Mouse (Mus musculus): ENCODE measurements around the gene Mark3. TPM values are rescaled to one million over a fixed set of nuclear protein-coding genes. Genes with fewer than 3 reads are reported as not detected.

Gene Mark3
- polyA plus RNA-seq (2015; fragmentation: Nextera tagmentation; extraction: Ambion mirVana): 24.0 and 30.4 TPM in 2 replicates

DNA sequence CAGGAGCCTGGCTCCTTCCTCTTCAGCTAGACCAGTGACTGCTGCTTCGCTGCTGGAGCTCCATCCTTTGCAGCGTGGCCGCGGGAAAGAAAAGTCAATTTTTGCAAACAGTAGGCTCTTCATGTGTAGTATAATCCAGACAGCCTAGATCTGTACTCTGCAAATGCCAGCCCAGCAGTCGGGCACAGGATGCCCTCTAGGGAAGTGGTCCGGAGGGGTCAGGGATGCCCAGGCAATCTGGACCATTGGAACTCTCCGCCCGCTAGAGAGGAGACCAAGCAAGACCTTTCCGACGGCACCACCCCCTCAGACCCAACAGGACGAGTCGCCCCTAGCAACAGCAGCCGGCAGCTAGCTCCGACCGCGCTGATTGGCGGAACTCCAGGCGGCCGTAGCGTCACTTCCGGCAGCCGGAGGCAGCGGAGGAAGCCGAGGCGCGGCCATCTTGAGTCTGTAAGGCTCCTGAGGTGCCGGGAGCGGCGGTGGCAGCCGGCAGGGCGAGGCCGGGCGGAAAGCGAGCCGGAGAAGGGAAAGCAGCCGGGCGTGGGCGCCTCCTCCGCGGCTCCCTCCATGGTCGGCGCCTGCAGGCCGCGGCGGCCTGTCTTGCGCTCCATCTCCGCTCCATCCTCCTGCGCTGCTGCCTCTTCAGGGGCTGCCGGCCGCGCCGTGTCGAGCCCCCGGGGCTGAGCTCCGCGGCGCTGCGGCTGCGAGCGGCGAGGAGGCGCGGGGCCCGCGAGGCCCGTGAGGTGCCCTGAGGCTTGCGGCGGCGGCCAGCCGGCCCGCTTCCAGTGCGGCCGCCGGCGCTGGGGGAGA lies at the start of gene Mark3:
Mark3 (plus strand) TSS at position 450 of the 813 bp plus-strand sequence.
- H3K4me2 ChIP-seq: peak within 1 kb of the TSS; percentile 76
- peak within 1 kb of the TSS; percentile 99 for H3K4me3 ChIP-seq
- ATAC-seq (ENCODE audit: insufficient number of reproducible peaks, low FRiP score, low TSS enrichment, low read depth): peak; percentile 97
- no peaks in the 10 kb centered on the region for H3K27me3 ChIP-seq
- H3K27ac ChIP-seq: peak within 1 kb of the TSS; percentile 96
- H3K9me3 ChIP-seq: no peaks in the 10 kb centered on the region
- H3K4me1 ChIP-seq: peaks cover 22% of the 10 kb centered on the region
- WGBS: under 1% methylated on average over 70 of the region's 75 CpGs
- no peaks in the 10 kb centered on the region for H3K36me3 ChIP-seq
- peak within 1 kb of the TSS; percentile 98 for H3K9ac ChIP-seq

DNA sequence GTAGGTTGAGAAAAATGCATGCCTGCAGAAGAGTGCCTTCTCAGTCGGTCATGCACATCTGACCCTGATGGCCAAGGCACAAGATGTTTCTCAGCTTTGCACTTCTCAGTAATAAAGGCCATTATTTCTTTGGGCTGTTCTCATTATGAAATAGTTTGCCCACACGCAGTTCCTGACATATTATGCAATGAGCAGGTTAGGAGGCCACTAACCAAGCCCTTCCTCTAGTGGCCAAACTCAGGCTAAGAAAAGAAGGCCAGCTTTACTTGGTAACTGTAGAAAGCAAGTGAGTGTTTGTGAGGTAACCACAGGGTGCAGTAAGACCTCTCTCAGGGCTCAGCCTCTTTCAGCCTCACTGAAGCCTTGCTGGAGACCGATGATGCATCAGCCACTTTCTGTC lies 49.4 kb upstream of the Mark3 start:
- Histone ChIP-seq H3K4me3 (no peak overlapping the region), H3K9ac (no peak overlapping the region), H3K27ac (no peak overlapping the region), H3K4me2 (no peak overlapping the region), H3K36me3 (no peaks in the 10 kb centered on the region), H3K27me3 (no peaks in the 10 kb centered on the region), H3K9me3 (no peaks in the 10 kb centered on the region), H3K4me1 (no peaks in the 10 kb centered on the region)
- no peak for ATAC-seq (ENCODE audit: insufficient number of reproducible peaks, low FRiP score, low TSS enrichment, low read depth)
- WGBS: 73% methylated on average over 3 of the region's 3 CpGs

DNA sequence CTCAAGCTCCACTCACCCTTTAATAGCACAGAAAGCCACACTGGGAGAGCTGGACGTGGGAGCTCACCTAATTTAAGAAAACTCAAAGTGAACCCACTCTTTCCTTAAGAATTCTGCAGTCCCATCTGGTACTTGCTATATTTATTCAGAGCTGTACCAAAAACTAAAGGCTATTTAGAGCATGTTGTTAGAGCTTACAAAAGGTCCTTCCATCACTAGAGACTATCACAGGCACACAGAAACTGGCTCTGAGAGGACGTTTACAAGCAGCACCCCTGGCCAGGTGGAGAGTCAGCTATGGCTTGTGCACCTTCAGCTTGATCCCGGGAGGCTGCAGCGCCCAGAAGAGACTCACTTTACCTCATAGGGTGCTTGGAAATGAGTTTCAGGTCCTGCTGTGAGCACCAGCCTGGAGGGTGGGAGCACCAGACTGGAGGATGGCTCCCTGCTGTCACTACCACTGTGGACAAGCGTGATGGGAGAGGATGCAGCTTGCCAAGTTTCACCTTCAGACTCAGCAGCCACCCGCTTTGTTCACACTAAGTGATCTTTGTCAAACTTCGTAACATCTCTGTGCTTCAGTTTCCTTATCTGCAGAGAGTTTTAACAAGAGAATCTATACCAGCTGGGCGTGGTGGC lies 46.6 kb upstream of the Mark3 start:
- Histone ChIP-seq H3K4me2 (no peak overlapping the region), H3K36me3 (no peaks in the 10 kb centered on the region), H3K27me3 (no peaks in the 10 kb centered on the region), H3K4me3 (no peak overlapping the region), H3K4me1 (no peaks in the 10 kb centered on the region), H3K9me3 (no peaks in the 10 kb centered on the region), H3K9ac (no peak overlapping the region), H3K27ac (no peak overlapping the region)
- WGBS: 60% methylated on average over 8 of the region's 8 CpGs
- no peak for ATAC-seq (ENCODE audit: insufficient number of reproducible peaks, low FRiP score, low TSS enrichment, low read depth)

DNA sequence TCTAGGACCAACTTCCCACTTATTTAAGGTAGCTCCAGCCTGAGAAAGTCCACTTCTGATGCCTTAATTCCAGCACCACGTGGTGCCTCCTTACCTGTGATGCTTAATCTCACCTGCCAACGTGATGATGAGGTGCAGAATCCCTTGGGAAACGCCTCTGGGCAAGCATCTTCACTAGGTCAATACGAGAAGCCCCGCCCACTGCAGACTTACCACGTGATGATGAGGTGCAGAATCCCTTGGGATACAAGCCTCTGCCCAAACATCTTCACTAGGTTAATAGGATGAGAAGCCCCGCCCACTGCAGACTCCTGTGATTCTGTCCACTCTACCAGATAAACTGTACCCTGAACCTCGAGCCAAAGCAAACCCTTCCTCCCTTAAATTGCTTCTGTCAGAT lies 45.1 kb upstream of the Mark3 start:
- H3K4me2 ChIP-seq: no peak overlapping the region
- H3K27ac ChIP-seq: no peak overlapping the region
- no peak overlapping the region for H3K9ac ChIP-seq
- H3K36me3 ChIP-seq: no peaks in the 10 kb centered on the region
- 21% methylated on average over 8 of the region's 8 CpGs for whole genome bisulfite sequencing
- ATAC-seq (ENCODE audit: insufficient number of reproducible peaks, low FRiP score, low TSS enrichment, low read depth): no peak
- H3K27me3 ChIP-seq: no peaks in the 10 kb centered on the region
- no peaks in the 10 kb centered on the region for H3K4me1 ChIP-seq
- no peak overlapping the region for H3K4me3 ChIP-seq
- H3K9me3 ChIP-seq: no peaks in the 10 kb centered on the region

DNA sequence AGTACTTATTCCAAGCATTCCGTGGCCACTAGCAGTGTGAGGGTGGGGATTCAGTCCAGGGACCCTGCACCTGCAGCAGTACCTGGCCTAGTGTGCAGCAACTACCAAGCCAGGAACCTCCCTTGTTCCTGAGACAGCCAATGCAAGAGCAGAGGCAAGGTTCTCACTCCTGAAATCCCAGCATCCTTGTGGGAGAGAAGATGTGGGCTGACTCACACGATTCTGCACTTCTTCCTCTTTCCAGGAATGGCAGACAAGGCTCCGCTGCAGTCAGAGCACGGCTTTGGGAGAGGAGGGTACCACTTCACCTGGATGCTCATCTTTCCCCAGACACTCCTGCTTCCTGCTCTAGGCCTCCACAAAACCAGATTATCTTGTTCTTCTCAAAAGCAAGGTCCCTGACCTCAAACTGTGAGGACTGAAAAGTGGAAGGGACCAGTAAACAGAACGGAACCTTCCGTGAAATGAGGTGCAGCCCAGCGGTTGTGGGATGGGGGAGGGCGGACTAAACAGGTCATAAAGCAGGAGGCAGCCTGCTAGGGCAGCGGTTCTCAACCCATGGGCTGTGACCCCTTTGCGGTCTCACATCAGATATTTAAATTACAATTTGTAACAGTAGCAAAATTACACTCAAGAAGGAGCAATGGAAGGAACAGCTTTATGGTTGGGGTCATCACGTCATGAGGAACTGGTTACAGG lies 41.1 kb upstream of the Mark3 start:
- no peak overlapping the region for H3K9ac ChIP-seq
- H3K4me3 ChIP-seq: no peak overlapping the region
- ATAC-seq (ENCODE audit: insufficient number of reproducible peaks, low FRiP score, low TSS enrichment, low read depth): no peak
- peaks cover 18% of the 10 kb centered on the region for H3K4me1 ChIP-seq
- H3K27ac ChIP-seq: no peak overlapping the region
- no peak overlapping the region for H3K4me2 ChIP-seq
- WGBS: 53% methylated on average over 11 of the region's 11 CpGs
- no peaks in the 10 kb centered on the region for H3K27me3 ChIP-seq
- H3K36me3 ChIP-seq: no peaks in the 10 kb centered on the region
- H3K9me3 ChIP-seq: no peaks in the 10 kb centered on the region

DNA sequence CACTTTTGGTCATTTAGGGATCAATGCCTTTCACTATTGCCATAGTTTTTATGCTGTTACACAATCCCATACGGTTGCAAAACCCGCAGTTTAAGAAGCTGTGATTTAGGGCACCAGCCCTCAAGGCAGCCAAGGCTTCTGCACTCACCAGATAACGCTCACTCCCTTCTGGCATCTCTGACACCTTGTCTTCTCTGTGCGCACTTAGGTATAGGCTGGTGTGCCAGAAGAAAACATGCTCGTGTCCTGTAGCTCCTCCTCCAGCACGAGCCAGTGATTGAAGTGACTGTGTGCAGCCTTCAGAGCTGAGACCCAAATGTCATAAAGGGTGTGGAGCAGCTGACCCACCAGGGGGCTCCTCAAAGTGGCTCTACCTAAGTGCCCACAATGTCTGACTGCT lies 39.0 kb upstream of the Mark3 start:
- Histone ChIP-seq H3K4me3 (no peak overlapping the region), H3K27ac (no peak overlapping the region), H3K9ac (no peak overlapping the region), H3K4me2 (no peak overlapping the region), H3K36me3 (peaks cover 10% of the 10 kb centered on the region), H3K27me3 (no peaks in the 10 kb centered on the region), H3K9me3 (no peaks in the 10 kb centered on the region), H3K4me1 (peaks cover 32% of the 10 kb centered on the region)
- WGBS: 48% methylated on average over 6 of the region's 6 CpGs
- no peak for ATAC-seq (ENCODE audit: insufficient number of reproducible peaks, low FRiP score, low TSS enrichment, low read depth)

DNA sequence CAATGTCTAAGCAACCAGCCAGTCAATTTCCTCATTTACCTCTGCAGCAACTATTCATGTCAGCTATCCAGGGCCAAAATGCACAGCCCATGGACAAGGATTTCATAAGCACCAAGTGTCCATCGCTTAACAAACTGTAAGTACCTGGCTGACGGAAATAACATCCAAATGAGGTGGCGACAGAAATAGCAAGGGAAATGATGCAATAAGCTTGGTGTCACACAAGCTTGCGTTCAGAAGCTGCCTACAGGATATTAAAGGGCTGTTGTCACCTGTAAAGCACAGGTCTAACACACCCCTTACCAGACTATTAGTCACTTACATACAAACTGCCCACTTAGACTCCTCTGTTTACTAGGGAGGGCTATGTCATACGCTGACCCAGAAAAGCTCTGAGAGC lies 38.6 kb upstream of the Mark3 start:
- Histone ChIP-seq H3K27me3 (no peaks in the 10 kb centered on the region), H3K27ac (no peak overlapping the region), H3K4me2 (no peak overlapping the region), H3K36me3 (peaks cover 15% of the 10 kb centered on the region), H3K4me3 (no peak overlapping the region), H3K4me1 (peaks cover 35% of the 10 kb centered on the region), H3K9me3 (no peaks in the 10 kb centered on the region), H3K9ac (no peak overlapping the region)
- no peak for ATAC-seq (ENCODE audit: insufficient number of reproducible peaks, low FRiP score, low TSS enrichment, low read depth)
- 59% methylated on average over 5 of the region's 5 CpGs for WGBS

DNA sequence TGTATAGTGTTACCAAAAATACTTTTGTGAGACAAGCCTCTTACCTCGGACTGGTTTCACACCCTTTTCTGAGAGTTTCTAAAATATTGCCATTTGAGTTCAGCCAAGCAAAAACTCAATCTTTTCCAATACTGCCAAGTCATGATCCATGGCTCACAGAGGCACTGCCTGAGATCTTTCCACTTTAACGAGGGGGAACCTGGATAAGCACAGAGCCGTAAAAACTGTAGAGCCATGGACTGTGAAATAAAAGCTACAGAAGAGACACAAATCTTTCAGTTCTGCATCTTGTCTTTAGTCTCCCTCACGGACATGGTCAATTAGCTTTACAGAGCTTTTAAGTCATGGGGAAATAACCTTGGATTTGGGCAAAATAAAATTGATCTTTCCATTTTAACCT lies 37.6 kb upstream of the Mark3 start:
- Histone ChIP-seq H3K9ac (peak overlapping the region; percentile 86; the same call in 1 of the 2 replicates), H3K9me3 (no peaks in the 10 kb centered on the region), H3K27ac (peak overlapping the region; percentile 92; the same call in 1 of the 2 replicates), H3K4me1 (peaks cover 40% of the 10 kb centered on the region), H3K4me2 (peak overlapping the region; percentile 66), H3K36me3 (peaks cover 25% of the 10 kb centered on the region), H3K4me3 (peak overlapping the region; percentile 91), H3K27me3 (no peaks in the 10 kb centered on the region)
- 31% methylated on average over 4 of the region's 4 CpGs for WGBS
- no peak for ATAC-seq (ENCODE audit: insufficient number of reproducible peaks, low FRiP score, low TSS enrichment, low read depth)

DNA sequence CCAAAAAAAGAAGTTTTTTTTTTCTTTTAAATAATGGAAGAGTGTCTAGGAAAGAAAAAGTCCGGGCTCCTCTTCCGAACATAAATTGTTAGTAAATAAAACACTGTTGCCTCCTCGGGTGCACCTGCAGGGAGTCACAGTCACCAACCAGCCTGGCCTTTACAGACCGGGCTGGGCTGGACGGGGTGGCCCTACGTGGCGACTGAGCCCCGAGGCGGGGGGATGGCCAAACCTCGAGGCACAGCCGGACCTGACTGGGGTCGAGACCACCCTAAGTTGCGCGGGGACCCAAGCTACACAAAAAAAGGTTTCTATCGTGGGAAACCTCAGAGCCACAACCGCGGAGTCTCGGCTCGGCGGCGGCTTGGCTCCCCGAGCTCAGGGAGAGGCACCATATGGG lies 37.0 kb upstream of the Mark3 start:
- no peaks in the 10 kb centered on the region for H3K9me3 ChIP-seq
- peak overlapping the region; percentile 92 for H3K27ac ChIP-seq
- peak overlapping the region; percentile 66 for H3K4me2 ChIP-seq
- under 1% methylated on average over 22 of the region's 22 CpGs for WGBS
- ATAC-seq (ENCODE audit: insufficient number of reproducible peaks, low FRiP score, low TSS enrichment, low read depth): no peak; the same call in 1 of the 2 replicates
- peaks cover 31% of the 10 kb centered on the region for H3K36me3 ChIP-seq
- peak overlapping the region; percentile 91 for H3K4me3 ChIP-seq
- peaks cover 40% of the 10 kb centered on the region for H3K4me1 ChIP-seq
- no peaks in the 10 kb centered on the region for H3K27me3 ChIP-seq
- H3K9ac ChIP-seq: peak overlapping the region; percentile 86

DNA sequence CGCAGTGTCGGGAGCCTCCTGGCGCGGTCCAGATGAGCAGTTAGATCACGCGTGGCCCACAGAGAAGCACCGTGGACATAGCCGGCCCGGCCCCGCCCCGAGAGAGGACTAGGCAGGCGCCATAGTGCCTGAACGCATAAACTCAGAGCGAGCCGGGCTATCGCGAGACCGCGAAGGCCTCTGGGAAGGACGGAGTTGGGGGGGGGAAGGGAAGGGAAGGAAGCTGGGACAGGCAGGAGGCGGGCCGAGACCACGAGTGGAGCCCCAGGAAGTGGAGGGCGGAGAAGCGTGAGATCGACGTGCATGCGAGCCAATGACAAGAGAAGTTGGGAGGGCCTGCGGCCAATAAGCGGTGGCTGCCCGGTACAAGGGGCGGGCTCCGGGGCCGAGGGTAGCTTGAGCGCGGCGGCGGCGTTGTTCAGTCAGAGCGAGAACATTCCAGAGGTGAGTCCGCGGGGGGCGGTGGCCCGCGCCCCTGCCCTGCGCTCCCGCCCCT lies 36.5 kb upstream of the Mark3 start, which contains the start of gene Eif5:
Eif5 (plus strand) TSS at position 221 of the 496 bp plus-strand sequence.
- peak; percentile 99 for ATAC-seq (ENCODE audit: insufficient number of reproducible peaks, low FRiP score, low TSS enrichment, low read depth)
- H3K4me2 ChIP-seq: peak within 1 kb of the TSS; percentile 67
- no peaks in the 10 kb centered on the region for H3K9me3 ChIP-seq
- peak within 1 kb of the TSS; percentile 97 for H3K9ac ChIP-seq
- peaks cover 40% of the 10 kb centered on the region for H3K4me1 ChIP-seq
- 0% methylated on average over 39 of the region's 47 CpGs for WGBS
- H3K4me3 ChIP-seq: peak within 1 kb of the TSS; percentile 91
- H3K27ac ChIP-seq: peak within 1 kb of the TSS; percentile 97
- H3K27me3 ChIP-seq: no peaks in the 10 kb centered on the region
- H3K36me3 ChIP-seq: peaks cover 36% of the 10 kb centered on the region

DNA sequence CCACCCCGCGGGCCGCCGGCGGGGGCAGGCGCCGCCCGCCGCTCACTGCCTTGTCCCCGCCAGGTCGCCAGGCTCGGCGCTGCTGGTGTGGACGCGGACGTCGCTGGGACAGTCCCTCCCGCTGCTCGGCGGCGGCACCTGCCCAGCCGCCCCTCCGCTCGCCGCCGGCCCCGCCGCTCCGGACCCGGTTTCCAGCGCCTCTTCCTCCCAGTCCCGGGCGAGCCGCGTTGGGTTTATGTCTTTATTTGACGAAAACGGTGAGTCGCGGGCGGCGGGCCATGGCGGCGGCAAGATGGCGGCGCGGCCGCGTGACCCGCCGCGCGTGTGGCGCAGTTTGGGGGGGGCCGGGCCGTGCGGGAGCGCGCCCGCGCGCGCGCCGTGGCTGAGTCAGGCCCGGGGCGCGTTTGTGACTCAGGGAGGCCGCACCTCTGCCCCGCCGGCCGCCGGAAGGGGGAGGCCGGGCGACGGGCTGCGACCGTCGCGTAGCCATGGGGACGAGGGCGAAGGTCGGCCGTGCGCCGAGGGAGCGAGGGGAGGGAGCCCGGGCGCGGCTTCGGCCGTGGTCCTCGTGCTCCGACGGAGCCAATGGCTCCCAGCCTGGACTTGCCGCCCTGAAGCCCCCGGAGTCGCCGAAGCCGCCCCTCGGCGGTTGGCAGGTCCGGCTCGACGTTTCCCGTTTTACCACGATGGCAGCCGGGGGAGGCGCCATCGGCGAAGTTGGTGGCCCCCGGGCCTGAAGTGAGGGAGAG lies 35.9 kb upstream of the Mark3 start:
- 0% methylated on average over 47 of the region's 111 CpGs for WGBS

More for the DNA sequence above, 35.9 kb upstream of the Mark3 start:
- no peaks in the 10 kb centered on the region for H3K27me3 ChIP-seq
- H3K27ac ChIP-seq: peak overlapping the region; percentile 97
- peaks cover 40% of the 10 kb centered on the region for H3K4me1 ChIP-seq
- peak overlapping the region; percentile 67 for H3K4me2 ChIP-seq
- peaks cover 42% of the 10 kb centered on the region for H3K36me3 ChIP-seq
- H3K9ac ChIP-seq: peak overlapping the region; percentile 97
- H3K4me3 ChIP-seq: peak overlapping the region; percentile 91
- no peaks in the 10 kb centered on the region for H3K9me3 ChIP-seq
- 0 out of 2 replicates have a peak, but pooled peaks have one; percentile 42 for ATAC-seq (ENCODE audit: insufficient number of reproducible peaks, low FRiP score, low TSS enrichment, low read depth)
